Mouse (Mus musculus): ENCODE data around the gene Cldn34b1.
"Not testable (repeated sequence)": the region's sequence is repeated elsewhere in the genome, so short reads cannot be mapped to it uniquely, and the experiment has no call there.

Cldn34b1 gene

GRCm38 (mm10) chrX:154890167-154890566 lies at the start of gene Cldn34b1:
TSS of gene Cldn34b1 (minus strand) at chrX:154890267.
- not testable (repeated sequence) for DNase-seq

- DNase-seq = not testable (repeated sequence)
Observed at GRCm38 (mm10) chrX:154935887-154936286, 45.8 kb upstream of the Cldn34b1 start, which contains the start of gene Magea6. TSS of gene Magea6 (minus strand) at chrX:154935987.

Data from thymus, postnatal 25 days (tissue).